Mouse (Mus musculus) cortical plate, adult 2 months (tissue): ENCODE results near the gene Slc32a1. TPM values are rescaled to one million over a fixed set of nuclear protein-coding genes. Genes with fewer than 3 reads are reported as not detected.

Experiments used
- H3K27ac ChIP-seq: fragments of 200-500 bp; 2 replicates; pipeline ENCODE4 v1.5.1; 2012; ENCODE audit warnings: low read length, control low read depth, inconsistent platforms; ENCODE audit not compliant: insufficient read depth
- H3K4me1 ChIP-seq: fragments of 200-500 bp; 2 replicates; pipeline ENCODE4 v1.6.1; 2011; ENCODE audit warnings: low read length; ENCODE audit not compliant: control insufficient read depth, insufficient read depth
- H3K4me3 ChIP-seq: fragments of 200-500 bp; 2 replicates; pipeline ENCODE4 v1.5.1; 2011; ENCODE audit warnings: mild to moderate bottlenecking, low read length, control low read depth; ENCODE audit not compliant: insufficient read depth
- CTCF ChIP-seq: fragments of 200-500 bp; IDR thresholded peaks from 2 replicates; pipeline ENCODE4 v1.5.1; 2011; ENCODE audit warnings: mild to moderate bottlenecking, control low read depth, low read length; ENCODE audit not compliant: insufficient read depth; ENCODE audit errors: extremely low read depth
- POLR2A ChIP-seq: fragments of 200-500 bp; IDR thresholded peaks from 2 replicates; pipeline ENCODE4 v1.6.1; 2011; ENCODE audit warnings: mild to moderate bottlenecking, low read length, control low read depth; ENCODE audit not compliant: insufficient read depth; ENCODE audit errors: extremely low read depth
- polyA plus RNA-seq: library from polyadenylated mRNA; depleted of rRNA; stranded (reverse); fragments of >200 nt; gene quantifications from 2 replicates; pipeline ENCODE4 v1.2.3, GENCODE M21; 2012; rRNA removed

Gene Slc32a1
- polyA plus RNA-seq, 1 experiment, result 87.3 TPM

GRCm38 (mm10) chr2:158652985-158653384 lies 42.4 kb downstream of the Slc32a1 start:
- peak; percentile 95 for TF ChIP-seq CTCF
- TF ChIP-seq POLR2A, result no peak
- no peak overlapping the region for H3K27ac ChIP-seq
- no peak overlapping the region for H3K4me3 ChIP-seq
- H3K4me1 ChIP-seq, result no peaks in the 10 kb centered on the region

- no peak for TF ChIP-seq CTCF
- TF ChIP-seq POLR2A, result no peak
- Histone ChIP-seq H3K4me3 (no peak overlapping the region), H3K27ac (no peak overlapping the region), H3K4me1 (no peaks in the 10 kb centered on the region)
These were observed 44.1 kb downstream of the Slc32a1 start for GRCm38 (mm10) chr2:158654717-158655116.

GRCm38 (mm10) chr2:158655806-158656205 lies 45.2 kb downstream of the Slc32a1 start:
- Histone ChIP-seq H3K4me3 (no peak overlapping the region), H3K4me1 (no peaks in the 10 kb centered on the region), H3K27ac (no peak overlapping the region)
- TF ChIP-seq CTCF, result no peak
- no peak for TF ChIP-seq POLR2A

- H3K4me3 ChIP-seq, result no peak overlapping the region
- TF ChIP-seq POLR2A (no peak), CTCF (no peak)
- H3K4me1 ChIP-seq, result no peaks in the 10 kb centered on the region
- H3K27ac ChIP-seq, result no peak overlapping the region
These were observed 48.3 kb downstream of the Slc32a1 start for GRCm38 (mm10) chr2:158658822-158659221.

- H3K4me3 ChIP-seq, result no peak overlapping the region
- TF ChIP-seq POLR2A, result no peak
- TF ChIP-seq CTCF, result no peak
- H3K4me1 ChIP-seq, result no peaks in the 10 kb centered on the region
- no peak overlapping the region for H3K27ac ChIP-seq
These were observed 48.8 kb downstream of the Slc32a1 start for GRCm38 (mm10) chr2:158659346-158659745.

GRCm38 (mm10) chr2:158665098-158665497 lies 54.5 kb downstream of the Slc32a1 start, which contains the start of gene Ppp1r16b:
Gene Ppp1r16b, plus strand, starts transcription at chr2:158665398.
- peaks cover 5% of the 10 kb centered on the region for H3K4me1 ChIP-seq
- no peak within 1 kb of the TSS for H3K4me3 ChIP-seq
- no peak for TF ChIP-seq POLR2A
- H3K27ac ChIP-seq, result no peak within 1 kb of the TSS

Other genes starting within 250 kb of the Slc32a1 start
- 1,659 and 1,881 TPM in 2 replicates for gene Snhg11, start 235.1 kb upstream of the Slc32a1 start, polyA plus RNA-seq
- 53.1 and 53.6 TPM in 2 replicates for gene Ralgapb, start 200.9 kb upstream of the Slc32a1 start, polyA plus RNA-seq
- gene Adig, start 108.2 kb upstream of the Slc32a1 start, polyA plus RNA-seq, result not detected in 2 replicates
- 1.3 TPM in 2 replicates for gene Arhgap40, start 98.0 kb upstream of the Slc32a1 start, polyA plus RNA-seq
- 6.9 and 7.4 TPM in 2 replicates for gene Actr5, start 14.1 kb downstream of the Slc32a1 start, polyA plus RNA-seq
- 51.5 and 55.4 TPM in 2 replicates for gene Ppp1r16b, start 54.6 kb downstream of the Slc32a1 start, polyA plus RNA-seq
- gene Fam83d, start 157.3 kb downstream of the Slc32a1 start, polyA plus RNA-seq, result 2.0 and 2.2 TPM in 2 replicates
- 28.5 and 29.1 TPM in 2 replicates for gene Dhx35, start 184.0 kb downstream of the Slc32a1 start, polyA plus RNA-seq